Mouse (Mus musculus): ENCODE results near the gene Dhh. TPM values are rescaled to one million over a fixed set of nuclear protein-coding genes. Genes with fewer than 3 reads are reported as not detected.

Dhh gene
- polyA plus RNA-seq, 1 experiment from 2014 or later = 0.76 TPM

GRCm38 (mm10) chr15:98866501-98866900 is 31.8 kb downstream of the Dhh start:
- no peak overlapping the region for H3K27ac ChIP-seq (replicated peaks; ENCODE audit: low read depth, low read length)
- H3K9me3 ChIP-seq (replicated peaks; ENCODE audit: control insufficient read depth, low read length) = no peaks in the 10 kb centered on the region
- peaks cover 33% of the 10 kb centered on the region for H3K36me3 ChIP-seq (replicated peaks; ENCODE audit: control insufficient read depth, insufficient read depth, low read depth, low read length)
- ATAC-seq (replicated peaks; ENCODE audit: insufficient number of reproducible peaks, low FRiP score, low TSS enrichment, low read depth) = no peak
- H3K9ac ChIP-seq (replicated peaks; ENCODE audit: low read length) = no peak overlapping the region
- no peaks in the 10 kb centered on the region for H3K27me3 ChIP-seq (ENCODE audit: control insufficient read depth, insufficient read depth, low read length)
- 84% methylated on average over 5 of the region's 5 CpGs for WGBS
- DNase-seq (ENCODE audit: low spot score) = no peak
- H3K4me2 ChIP-seq (ENCODE audit: low read depth, low read length) = no peak overlapping the region
- peaks cover 14% of the 10 kb centered on the region; the same call in 1 of the 2 replicates for H3K4me1 ChIP-seq (ENCODE audit: control insufficient read depth, insufficient read depth, low read length)
- H3K4me3 ChIP-seq (ENCODE audit: low read depth, low read length) = no peak overlapping the region

- Histone ChIP-seq H3K4me3 (ENCODE audit: low read depth, low read length) (no peak overlapping the region), H3K36me3 (replicated peaks; ENCODE audit: control insufficient read depth, insufficient read depth, low read depth, low read length) (peaks cover 37% of the 10 kb centered on the region), H3K9me3 (replicated peaks; ENCODE audit: control insufficient read depth, low read length) (no peaks in the 10 kb centered on the region), H3K4me2 (ENCODE audit: low read depth, low read length) (no peak overlapping the region), H3K27me3 (ENCODE audit: control insufficient read depth, insufficient read depth, low read length) (no peaks in the 10 kb centered on the region), H3K27ac (replicated peaks; ENCODE audit: low read depth, low read length) (no peak overlapping the region), H3K9ac (replicated peaks; ENCODE audit: low read length) (no peak overlapping the region), H3K4me1 (ENCODE audit: control insufficient read depth, insufficient read depth, low read length) (peaks cover 14% of the 10 kb centered on the region; the same call in 1 of the 2 replicates)
- DNase-seq (ENCODE audit: low spot score) (no peak), ATAC-seq (replicated peaks; ENCODE audit: insufficient number of reproducible peaks, low FRiP score, low TSS enrichment, low read depth) (no peak)
- 95% methylated on average over 8 of the region's 8 CpGs for WGBS
Observed at GRCm38 (mm10) chr15:98865771-98866170, 32.6 kb downstream of the Dhh start.

- 95% methylated on average over 6 of the region's 6 CpGs for WGBS
Observed at GRCm38 (mm10) chr15:98864951-98865350, 33.4 kb downstream of the Dhh start.

GRCm38 (mm10) chr15:98863451-98863958 is 34.8 kb downstream of the Dhh start:
- WGBS = 91% methylated on average over 12 of the region's 12 CpGs
- Histone ChIP-seq H3K4me1 (ENCODE audit: control insufficient read depth, insufficient read depth, low read length) (peaks cover 6% of the 10 kb centered on the region; the same call in 1 of the 2 replicates), H3K4me3 (ENCODE audit: low read depth, low read length) (no peak overlapping the region), H3K9ac (replicated peaks; ENCODE audit: low read length) (no peak overlapping the region), H3K27ac (replicated peaks; ENCODE audit: low read depth, low read length) (no peak overlapping the region), H3K36me3 (replicated peaks; ENCODE audit: control insufficient read depth, insufficient read depth, low read depth, low read length) (peaks cover 45% of the 10 kb centered on the region), H3K4me2 (ENCODE audit: low read depth, low read length) (no peak overlapping the region), H3K27me3 (ENCODE audit: control insufficient read depth, insufficient read depth, low read length) (no peaks in the 10 kb centered on the region), H3K9me3 (replicated peaks; ENCODE audit: control insufficient read depth, low read length) (no peaks in the 10 kb centered on the region)
- ATAC-seq (replicated peaks; ENCODE audit: insufficient number of reproducible peaks, low FRiP score, low TSS enrichment, low read depth) (no peak), DNase-seq (ENCODE audit: low spot score) (no peak)

More at GRCm38 (mm10) chr15:98864951-98865350, 33.4 kb downstream of the Dhh start:
- no peak for DNase-seq (ENCODE audit: low spot score)
- ATAC-seq (replicated peaks; ENCODE audit: insufficient number of reproducible peaks, low FRiP score, low TSS enrichment, low read depth) = no peak
- H3K27ac ChIP-seq (replicated peaks; ENCODE audit: low read depth, low read length) = no peak overlapping the region
- no peaks in the 10 kb centered on the region for H3K9me3 ChIP-seq (replicated peaks; ENCODE audit: control insufficient read depth, low read length)
- H3K4me2 ChIP-seq (ENCODE audit: low read depth, low read length) = no peak overlapping the region
- H3K9ac ChIP-seq (replicated peaks; ENCODE audit: low read length) = no peak overlapping the region
- no peaks in the 10 kb centered on the region for H3K27me3 ChIP-seq (ENCODE audit: control insufficient read depth, insufficient read depth, low read length)
- H3K4me1 ChIP-seq (ENCODE audit: control insufficient read depth, insufficient read depth, low read length) = peaks cover 14% of the 10 kb centered on the region; the same call in 1 of the 2 replicates
- no peak overlapping the region for H3K4me3 ChIP-seq (ENCODE audit: low read depth, low read length)
- peaks cover 42% of the 10 kb centered on the region for H3K36me3 ChIP-seq (replicated peaks; ENCODE audit: control insufficient read depth, insufficient read depth, low read depth, low read length)

DNA sequence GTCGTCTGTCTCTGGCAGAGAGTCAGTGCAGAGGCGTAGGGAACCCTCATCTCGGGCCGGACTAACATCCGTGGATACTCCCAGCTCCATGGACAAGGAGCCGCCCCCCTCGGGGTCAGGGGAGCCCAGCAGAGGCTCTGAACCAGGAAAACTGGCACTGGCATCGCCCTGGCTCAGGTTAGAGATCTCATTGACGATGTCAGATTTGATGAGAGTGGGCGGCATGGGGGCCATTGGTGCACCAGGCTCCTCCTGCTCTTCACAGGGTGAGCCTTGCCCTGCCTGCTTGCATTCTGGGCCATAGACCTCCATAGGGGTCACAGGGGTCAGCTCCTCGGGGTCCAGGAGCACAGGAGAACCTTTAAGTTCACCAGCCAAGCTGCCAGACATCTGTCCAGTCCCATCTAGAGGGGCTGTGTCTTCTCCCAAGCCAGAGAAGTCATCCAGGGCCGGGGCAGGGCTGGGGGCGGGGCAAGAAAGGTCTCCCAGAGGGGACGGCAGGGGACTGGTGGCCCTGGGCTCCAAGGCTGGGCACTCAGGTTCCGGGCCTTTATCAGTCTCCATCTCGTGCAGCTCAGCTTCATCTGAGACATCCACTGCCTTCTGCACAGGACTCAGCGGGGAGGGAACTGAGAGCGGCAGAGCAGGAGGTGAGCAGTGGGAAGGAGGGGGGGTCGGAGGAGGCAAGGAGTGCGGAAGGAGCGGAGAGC is 36.5 kb downstream of the Dhh start:
- Histone ChIP-seq H3K27me3 (ENCODE audit: control insufficient read depth, insufficient read depth, low read length) (no peaks in the 10 kb centered on the region), H3K36me3 (replicated peaks; ENCODE audit: control insufficient read depth, insufficient read depth, low read depth, low read length) (peaks cover 58% of the 10 kb centered on the region), H3K27ac (replicated peaks; ENCODE audit: low read depth, low read length) (no peak overlapping the region), H3K4me3 (ENCODE audit: low read depth, low read length) (no peak overlapping the region), H3K4me2 (ENCODE audit: low read depth, low read length) (no peak overlapping the region), H3K9ac (replicated peaks; ENCODE audit: low read length) (no peak overlapping the region), H3K9me3 (replicated peaks; ENCODE audit: control insufficient read depth, low read length) (no peaks in the 10 kb centered on the region), H3K4me1 (ENCODE audit: control insufficient read depth, insufficient read depth, low read length) (no peaks in the 10 kb centered on the region)
- DNase-seq (ENCODE audit: low spot score) = no peak
- WGBS = 81% methylated on average over 21 of the region's 21 CpGs
- no peak for ATAC-seq (replicated peaks; ENCODE audit: insufficient number of reproducible peaks, low FRiP score, low TSS enrichment, low read depth)

- 95% methylated on average over 18 of the region's 18 CpGs for WGBS
- Histone ChIP-seq H3K27me3 (ENCODE audit: control insufficient read depth, insufficient read depth, low read length) (no peaks in the 10 kb centered on the region), H3K9ac (replicated peaks; ENCODE audit: low read length) (no peak overlapping the region), H3K4me2 (ENCODE audit: low read depth, low read length) (no peak overlapping the region), H3K9me3 (replicated peaks; ENCODE audit: control insufficient read depth, low read length) (no peaks in the 10 kb centered on the region), H3K36me3 (replicated peaks; ENCODE audit: control insufficient read depth, insufficient read depth, low read depth, low read length) (peaks cover 60% of the 10 kb centered on the region), H3K4me1 (ENCODE audit: control insufficient read depth, insufficient read depth, low read length) (no peaks in the 10 kb centered on the region), H3K27ac (replicated peaks; ENCODE audit: low read depth, low read length) (no peak overlapping the region), H3K4me3 (ENCODE audit: low read depth, low read length) (no peak overlapping the region)
- ATAC-seq (replicated peaks; ENCODE audit: insufficient number of reproducible peaks, low FRiP score, low TSS enrichment, low read depth) = no peak
- no peak for DNase-seq (ENCODE audit: low spot score)
Observed at GRCm38 (mm10) chr15:98860921-98861320, 37.4 kb downstream of the Dhh start.

- Histone ChIP-seq H3K4me2 (ENCODE audit: low read depth, low read length) (no peak overlapping the region), H3K9ac (replicated peaks; ENCODE audit: low read length) (no peak overlapping the region), H3K36me3 (replicated peaks; ENCODE audit: control insufficient read depth, insufficient read depth, low read depth, low read length) (peaks cover 61% of the 10 kb centered on the region), H3K4me3 (ENCODE audit: low read depth, low read length) (no peak overlapping the region), H3K9me3 (replicated peaks; ENCODE audit: control insufficient read depth, low read length) (no peaks in the 10 kb centered on the region), H3K4me1 (ENCODE audit: control insufficient read depth, insufficient read depth, low read length) (no peaks in the 10 kb centered on the region), H3K27me3 (ENCODE audit: control insufficient read depth, insufficient read depth, low read length) (no peaks in the 10 kb centered on the region), H3K27ac (replicated peaks; ENCODE audit: low read depth, low read length) (no peak overlapping the region)
- DNase-seq (ENCODE audit: low spot score) = no peak
- ATAC-seq (replicated peaks; ENCODE audit: insufficient number of reproducible peaks, low FRiP score, low TSS enrichment, low read depth) = no peak
- 81% methylated on average over 9 of the region's 9 CpGs for WGBS
Observed at GRCm38 (mm10) chr15:98859319-98860043, 38.9 kb downstream of the Dhh start.

- ATAC-seq (replicated peaks; ENCODE audit: insufficient number of reproducible peaks, low FRiP score, low TSS enrichment, low read depth) = no peak
- H3K4me3 ChIP-seq (ENCODE audit: low read depth, low read length) = no peak overlapping the region
- H3K4me2 ChIP-seq (ENCODE audit: low read depth, low read length) = no peak overlapping the region
- H3K27ac ChIP-seq (replicated peaks; ENCODE audit: low read depth, low read length) = no peak overlapping the region
- no peaks in the 10 kb centered on the region for H3K4me1 ChIP-seq (ENCODE audit: control insufficient read depth, insufficient read depth, low read length)
- peaks cover 74% of the 10 kb centered on the region for H3K36me3 ChIP-seq (replicated peaks; ENCODE audit: control insufficient read depth, insufficient read depth, low read depth, low read length)
- WGBS = 94% methylated on average over 16 of the region's 16 CpGs
- H3K27me3 ChIP-seq (ENCODE audit: control insufficient read depth, insufficient read depth, low read length) = no peaks in the 10 kb centered on the region
- no peak for DNase-seq (ENCODE audit: low spot score)
- no peak overlapping the region for H3K9ac ChIP-seq (replicated peaks; ENCODE audit: low read length)
- no peaks in the 10 kb centered on the region for H3K9me3 ChIP-seq (replicated peaks; ENCODE audit: control insufficient read depth, low read length)
Observed at GRCm38 (mm10) chr15:98854214-98854613, 44.1 kb downstream of the Dhh start.
